ENCODE assay signal across 8 mouse cellular contexts in the genomic region with DNA sequence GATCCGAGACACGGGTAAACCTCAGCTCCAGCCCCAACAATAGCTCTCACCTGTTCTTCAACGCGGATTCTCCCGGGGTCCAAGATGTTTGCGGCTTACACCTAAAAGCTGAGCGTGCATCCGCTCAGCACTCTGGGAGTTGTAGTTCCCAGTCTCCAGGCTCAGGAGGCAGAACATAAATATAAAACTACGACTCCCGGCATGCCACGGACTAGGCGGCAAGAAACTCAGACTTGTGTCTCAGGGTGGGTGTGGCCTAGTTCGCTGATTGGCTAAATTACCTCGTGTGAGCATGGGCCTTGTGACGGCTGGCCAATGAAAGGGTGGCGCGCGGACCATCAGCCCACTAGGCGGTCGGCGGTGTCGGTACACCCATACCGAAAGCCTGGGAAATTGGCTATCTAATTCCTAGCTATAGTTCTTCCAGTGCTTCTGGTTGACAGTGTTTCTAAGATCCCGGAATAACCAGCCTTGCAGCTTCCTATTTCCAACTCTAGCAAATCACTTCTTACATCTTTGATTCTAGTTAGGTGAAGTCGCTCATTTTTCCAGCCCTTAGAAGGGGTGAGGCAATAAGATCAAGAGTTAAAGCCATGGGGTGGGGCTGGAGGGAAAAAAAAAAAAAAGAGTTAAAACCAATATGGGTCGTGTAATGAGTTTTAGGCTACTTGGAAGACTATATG. TPM values are rescaled to one million over a fixed set of nuclear protein-coding genes. Genes with fewer than 3 reads are reported as not detected.
DNase-seq lines count a peak whose midpoint lies in the region; ATAC-seq lines count a peak whose summit lies in the region.

Fdps (minus strand) TSS at position 148 of the 683 bp plus-strand sequence.

- ATAC-seq in heart, embryonic 13.5 days (ENCODE audit: extremely low read depth, insufficient number of reproducible peaks, low FRiP score, low TSS enrichment), result peak; percentile 98
- ATAC-seq in liver, embryonic 12.5 days, result peak; percentile 98
- peak; percentile 99 for ATAC-seq in stomach, embryonic 15.5 days (ENCODE audit: insufficient read depth, low FRiP score, low read depth)

- H3K9ac ChIP-seq in heart, embryonic 13.5 days, result peak within 1 kb of the TSS; percentile 91
- peak within 1 kb of the TSS; percentile 84 for H3K9ac ChIP-seq in liver, embryonic 12.5 days
- peak within 1 kb of the TSS; percentile 44 for H3K9ac ChIP-seq in stomach, embryonic 15.5 days

- no peak within 1 kb of the TSS for H3K27ac ChIP-seq in brown adipose tissue, adult 24 weeks (replicated peaks; ENCODE audit: low read depth, low read length)
- peak within 1 kb of the TSS; percentile 63 for H3K27ac ChIP-seq in heart, embryonic 13.5 days (replicated peaks)
- peak within 1 kb of the TSS; percentile 89 for H3K27ac ChIP-seq in liver, embryonic 12.5 days
- H3K27ac ChIP-seq in stomach, embryonic 15.5 days, result peak within 1 kb of the TSS; percentile 87

- H3K4me2 ChIP-seq in heart, embryonic 13.5 days, result peak within 1 kb of the TSS; percentile 96
- H3K4me2 ChIP-seq in liver, embryonic 12.5 days, result peak within 1 kb of the TSS; percentile 95
- peak within 1 kb of the TSS; percentile 94 for H3K4me2 ChIP-seq in stomach, embryonic 15.5 days

- no peaks in the 10 kb centered on the region for H3K27me3 ChIP-seq in heart, embryonic 13.5 days (replicated peaks)
- no peaks in the 10 kb centered on the region for H3K27me3 ChIP-seq in liver, embryonic 12.5 days (replicated peaks)
- H3K27me3 ChIP-seq in stomach, embryonic 15.5 days (replicated peaks), result no peaks in the 10 kb centered on the region

- DNase-seq in CD4-positive, CD25-positive, alpha-beta regulatory T cell, adult 2 months (ENCODE audit: low read depth, low spot score), result peak; percentile 98
- peak; percentile 98 for DNase-seq in fat pad, adult 2 months (ENCODE audit: extremely low read depth, low read depth, low spot score)
- peak; percentile 97 for DNase-seq in kidney, postnatal 10 days
- DNase-seq in natural killer cell, adult 2 months (ENCODE audit: low spot score in 2 of 2), result peak; percentile 92 to 93

- peak within 1 kb of the TSS; percentile 78 for H3K4me3 ChIP-seq in brown adipose tissue, adult 24 weeks (ENCODE audit: insufficient read depth, low read depth, low read length)
- H3K4me3 ChIP-seq in heart, embryonic 13.5 days, result peak within 1 kb of the TSS; percentile 80
- H3K4me3 ChIP-seq in liver, embryonic 12.5 days, result peak within 1 kb of the TSS; percentile 80
- H3K4me3 ChIP-seq in stomach, embryonic 15.5 days (replicated peaks), result peak within 1 kb of the TSS; percentile 55

- WGBS in heart, embryonic 13.5 days, result under 1% methylated on average over 26 of the region's 26 CpGs
- 0% methylated on average over 26 of the region's 26 CpGs for WGBS in liver, embryonic 12.5 days (ENCODE audit: insufficient replicate concordance)
- WGBS in stomach, embryonic 15.5 days, result 0% methylated on average over 26 of the region's 26 CpGs

- no peaks in the 10 kb centered on the region for H3K9me3 ChIP-seq in heart, embryonic 13.5 days
- H3K9me3 ChIP-seq in liver, embryonic 12.5 days (replicated peaks), result no peaks in the 10 kb centered on the region
- no peaks in the 10 kb centered on the region for H3K9me3 ChIP-seq in stomach, embryonic 15.5 days

- H3K36me3 ChIP-seq in heart, embryonic 13.5 days, result peaks cover 33% of the 10 kb centered on the region
- H3K36me3 ChIP-seq in liver, embryonic 12.5 days, result peaks cover 35% of the 10 kb centered on the region
- H3K36me3 ChIP-seq in stomach, embryonic 15.5 days, result peaks cover 16% of the 10 kb centered on the region

- H3K4me1 ChIP-seq in brown adipose tissue, adult 24 weeks (ENCODE audit: control insufficient read depth, insufficient read depth, insufficient read length, low read length), result peaks cover 6% of the 10 kb centered on the region
- H3K4me1 ChIP-seq in heart, embryonic 13.5 days, result peaks cover 28% of the 10 kb centered on the region
- H3K4me1 ChIP-seq in liver, embryonic 12.5 days, result peaks cover 43% of the 10 kb centered on the region
- peaks cover 18% of the 10 kb centered on the region for H3K4me1 ChIP-seq in stomach, embryonic 15.5 days

RNA-seq across cellular contexts. Expression of gene Fdps, which starts in this region (rescaled TPM):
- 127 and 135 TPM in 2 replicates for polyA plus RNA-seq in brown adipose tissue, adult 24 weeks (2012; ENCODE audit: insufficient read depth, insufficient read length, missing spikeins)
- polyA plus RNA-seq in heart, embryonic 13.5 days (2015; fragmentation: Nextera tagmentation; extraction: Ambion mirVana), result 119 and 130 TPM in 2 replicates
- polyA plus RNA-seq in liver, embryonic 12.5 days (2016; fragmentation: Nextera tagmentation; extraction: Ambion mirVana), result 284 and 291 TPM in 2 replicates
- 324 and 331 TPM in 2 replicates for polyA plus RNA-seq in stomach, embryonic 15.5 days (2015; fragmentation: Nextera tagmentation; extraction: Ambion mirVana)
